ENCODE assay signal across 10 mouse cellular contexts in the genomic region with DNA sequence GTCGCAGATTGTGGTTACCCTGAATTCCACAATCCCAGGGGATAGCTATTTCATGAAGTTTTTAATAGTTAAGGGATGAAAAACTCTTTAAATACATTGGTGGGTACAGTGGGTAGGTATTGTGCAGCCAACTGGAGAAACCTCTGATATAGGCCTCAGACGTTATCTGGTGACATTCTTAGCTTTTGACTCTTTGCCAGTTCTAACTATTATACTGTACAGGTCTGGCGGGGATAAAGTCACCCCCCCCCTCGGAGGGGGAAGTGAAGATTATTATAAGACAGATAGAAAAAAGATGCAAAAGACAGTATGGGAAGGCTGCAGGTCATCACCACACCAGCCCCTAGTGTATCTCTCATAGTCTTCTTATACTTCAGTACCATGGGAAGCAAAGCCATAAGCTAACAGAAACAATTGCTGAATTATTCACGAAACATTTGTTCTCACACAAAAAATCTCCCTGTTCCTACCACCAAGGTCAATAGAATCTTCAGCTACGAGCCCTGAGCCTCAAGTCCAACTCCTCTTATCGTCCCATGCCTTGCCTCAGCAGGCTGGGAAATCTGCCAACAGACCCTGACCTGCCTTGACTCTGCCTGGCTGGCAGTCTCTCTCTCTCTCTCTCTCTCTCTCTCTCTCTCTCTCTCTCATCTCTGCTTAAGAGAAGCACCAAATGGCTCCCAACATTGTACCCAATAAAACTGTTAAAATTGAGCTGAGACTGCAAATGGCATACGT. TPM values are rescaled to one million over a fixed set of nuclear protein-coding genes. Genes with fewer than 3 reads are reported as not detected.
DNase-seq lines count a peak whose midpoint lies in the region; ATAC-seq and TF ChIP-seq lines count a peak whose summit lies in the region.
"Had no signal": no experiment of that assay in that cellular context is flagged by ENCODE, and none has a peak within 500 bp of the region (broad histone marks: within the 10 kb centered on the region; RNA-seq: fewer than 3 reads in every experiment).

No protein-coding gene starts in this region.

- H3K9me3 ChIP-seq in lung, embryonic 16.5 days (ENCODE audit: control insufficient read depth, low read length), result no peaks in the 10 kb centered on the region
- H3K9me3 ChIP-seq in heart, embryonic 15.5 days (replicated peaks), result no peaks in the 10 kb centered on the region
- H3K9me3 ChIP-seq: liver, embryonic 13.5 days had no signal

- no peaks in the 10 kb centered on the region for H3K36me3 ChIP-seq in lung, embryonic 16.5 days (ENCODE audit: control insufficient read depth, insufficient read depth, low read length)
- no peaks in the 10 kb centered on the region for H3K36me3 ChIP-seq in heart, embryonic 15.5 days
- no peaks in the 10 kb centered on the region for H3K36me3 ChIP-seq in thymus, adult 2 months (ENCODE audit: control insufficient read depth, insufficient read depth, low read length)
- H3K36me3 ChIP-seq: liver, embryonic 13.5 days had no signal

- no peak overlapping the region for H3K4me2 ChIP-seq in lung, embryonic 16.5 days (ENCODE audit: low read depth, low read length)
- peak overlapping the region; percentile 43 for H3K4me2 ChIP-seq in heart, embryonic 15.5 days
- H3K4me2 ChIP-seq: liver, embryonic 13.5 days had no signal

- no peaks in the 10 kb centered on the region for H3K27me3 ChIP-seq in lung, embryonic 16.5 days (ENCODE audit: control insufficient read depth, insufficient read depth, low read depth, low read length)
- H3K27me3 ChIP-seq in heart, embryonic 15.5 days, result no peaks in the 10 kb centered on the region
- H3K27me3 ChIP-seq in thymus, adult 2 months (ENCODE audit: control insufficient read depth, insufficient read depth, low read length), result no peaks in the 10 kb centered on the region

- WGBS in lung, embryonic 16.5 days, result 39% methylated on average over 8 of the region's 8 CpGs
- WGBS in heart, embryonic 15.5 days, result 30% methylated on average over 8 of the region's 8 CpGs
- 80% methylated on average over 8 of the region's 8 CpGs for WGBS in thymus, adult 2 months

- DNase-seq in lung, adult 18-20 months, result no peak
- DNase-seq in adrenal gland, postnatal 25 days, result peak; percentile 73
- DNase-seq in spleen, postnatal 4 days (ENCODE audit: low spot score in 2 of 2), result peak; percentile 63 to 69
- no peak for DNase-seq in layer of hippocampus, adult 9-11 months
- no peak for DNase-seq in thymus, adult 2 months
- DNase-seq: liver, embryonic 13.5 days had no signal

- H3K27ac ChIP-seq in lung, embryonic 16.5 days (ENCODE audit: low read length), result no peak overlapping the region
- H3K27ac ChIP-seq in heart, embryonic 15.5 days, result peak overlapping the region; percentile 77
- no peak overlapping the region for H3K27ac ChIP-seq in thymus, adult 2 months (ENCODE audit: control insufficient read depth, insufficient read depth, low read length)
- H3K27ac ChIP-seq: liver, embryonic 13.5 days had no signal

- no peak overlapping the region for H3K9ac ChIP-seq in lung, embryonic 16.5 days (ENCODE audit: low read length)
- no peak overlapping the region for H3K9ac ChIP-seq in heart, embryonic 15.5 days
- H3K9ac ChIP-seq: liver, embryonic 13.5 days had no signal

- ATAC-seq in lung, embryonic 16.5 days (ENCODE audit: low read depth), result peak; percentile 61; the same call in 1 of the 2 replicates
- peak; percentile 70; the same call in 1 of the 2 replicates for ATAC-seq in heart, embryonic 15.5 days (replicated peaks; ENCODE audit: insufficient number of reproducible peaks, insufficient read depth, low FRiP score, low read depth)

- no peaks in the 10 kb centered on the region for H3K4me1 ChIP-seq in lung, embryonic 16.5 days (replicated peaks; ENCODE audit: control insufficient read depth, insufficient read depth, low read length)
- H3K4me1 ChIP-seq in heart, embryonic 15.5 days (replicated peaks), result peaks cover 19% of the 10 kb centered on the region
- no peaks in the 10 kb centered on the region for H3K4me1 ChIP-seq in thymus, adult 2 months (replicated peaks; ENCODE audit: control insufficient read depth, insufficient read depth, low read length)
- H3K4me1 ChIP-seq: liver, embryonic 13.5 days had no signal

- no peak for TF ChIP-seq POLR2A in thymus, adult 2 months (IDR thresholded peaks at IDR 0.05; ENCODE audit: control insufficient read depth, extremely low read depth, insufficient read depth, low read length, poor library complexity)

- no peak overlapping the region for H3K4me3 ChIP-seq in lung, embryonic 16.5 days (ENCODE audit: low read length)
- no peak overlapping the region for H3K4me3 ChIP-seq in heart, embryonic 15.5 days
- H3K4me3 ChIP-seq in thymus, adult 2 months (ENCODE audit: control insufficient read depth, insufficient read depth, low read length), result no peak overlapping the region
- H3K4me3 ChIP-seq: erythroblast, embryonic 14.5 days; liver, embryonic 13.5 days had no signal

- TF ChIP-seq CTCF in thymus, adult 2 months (IDR thresholded peaks at IDR 0.05; ENCODE audit: borderline replicate concordance, control insufficient read depth, extremely low read depth, insufficient read depth, low read length, poor library complexity), result no peak

RNA-seq across cellular contexts. Expression of a gene that starts 27.0 kb away (rescaled TPM):
- 40.3 and 46.2 TPM in 2 replicates for polyA plus RNA-seq in lung, embryonic 16.5 days (2015; fragmentation: Nextera tagmentation; extraction: Ambion mirVana)
- total RNA-seq in adrenal gland, postnatal 25 days (2021), result 111 and 126 TPM in 2 replicates
- 53.2 and 54.4 TPM in 2 replicates for polyA plus RNA-seq in heart, embryonic 15.5 days (2015; fragmentation: Nextera tagmentation; extraction: Ambion mirVana)
- 177 and 188 TPM in 2 replicates for polyA plus RNA-seq in thymus, adult 2 months (2012; rRNA removed)

RNA-seq across cellular contexts. Expression of a gene that starts 48.9 kb away (rescaled TPM):
- not detected in 2 replicates for polyA plus RNA-seq in lung, embryonic 16.5 days (2015; fragmentation: Nextera tagmentation; extraction: Ambion mirVana)
- total RNA-seq in adrenal gland, postnatal 25 days (2021), result 0.14 TPM in 1 of 2 replicates, not detected in the other
- polyA plus RNA-seq in heart, embryonic 15.5 days (2015; fragmentation: Nextera tagmentation; extraction: Ambion mirVana), result 0.03 TPM in 1 of 2 replicates, not detected in the other
- polyA plus RNA-seq in thymus, adult 2 months (2012; rRNA removed), result not detected in 2 replicates
- polyA plus RNA-seq: erythroblast, embryonic 14.5 days; liver, embryonic 13.5 days; stomach, embryonic 14.5 days had no signal

Comparison
In these comparisons a context has a peak if more than half of its experiments do, and no peak if none do; other contexts are left out.
1. DNase-seq: peak in adrenal gland, postnatal 25 days (single experiment) and spleen, postnatal 4 days (2 of 2); none in lung, adult 18-20 months (0 of 2), layer of hippocampus, adult 9-11 months (single experiment) and thymus, adult 2 months (single experiment).